Comparison of ENCODE assay signal across 8 mouse cellular contexts in the genomic region with DNA sequence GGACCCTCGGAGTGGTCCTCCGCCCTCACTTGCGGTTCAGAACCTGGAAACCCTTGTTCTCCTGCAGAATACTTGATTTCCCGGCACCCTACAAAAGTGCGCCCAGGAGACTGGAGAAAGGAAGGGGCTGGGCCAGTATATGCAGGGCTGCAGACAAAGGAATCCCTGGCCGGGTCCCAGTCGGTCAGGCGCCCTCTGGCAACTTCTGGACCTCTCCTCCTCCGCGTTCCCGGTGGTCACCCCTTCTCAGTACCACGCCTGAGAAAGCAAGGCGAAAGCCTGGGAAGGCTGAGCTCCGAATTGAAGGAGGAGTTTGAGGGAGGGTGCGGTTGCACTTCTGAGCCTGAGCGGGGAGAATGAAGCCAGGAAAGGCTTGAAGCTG.
DNase-seq lines count a peak whose midpoint lies in the region; ATAC-seq and TF ChIP-seq lines count a peak whose summit lies in the region.

No protein-coding gene starts in this region.

- peak overlapping the region; percentile 79 for H3K27ac ChIP-seq in kidney, embryonic 16.5 days (ENCODE audit: low read length)
- H3K27ac ChIP-seq in testis, adult 2 months (ENCODE audit: control insufficient read depth, insufficient read depth, low read depth, low read length), result peak overlapping the region; percentile 49; the same call in 1 of the 2 replicates

- 11% methylated on average over 16 of the region's 16 CpGs for WGBS in kidney, embryonic 16.5 days

- H3K4me3 ChIP-seq in E14TG2a.4 (replicated peaks; ENCODE audit: low read length), result peak overlapping the region; percentile 49
- peak overlapping the region; percentile 46 for H3K4me3 ChIP-seq in kidney, embryonic 16.5 days (ENCODE audit: low read length)
- H3K4me3 ChIP-seq in testis, adult 2 months (ENCODE audit: control insufficient read depth, low read depth, low read length), result peak overlapping the region; percentile 34

- peak; percentile 11 for DNase-seq in adrenal gland, postnatal 25 days
- DNase-seq in heart, adult 9 months (ENCODE audit: low spot score in 2 of 2), result peak; percentile 10 to 15
- peak; percentile 29 for DNase-seq in lung, postnatal 36 days
- DNase-seq in cerebellum, adult 8-10 months, result no peak
- DNase-seq in right cerebral cortex, postnatal 10 days (ENCODE audit: low spot score in 2 of 2), result no peak

- no peak for TF ChIP-seq POLR2A in testis, adult 2 months (IDR thresholded peaks at IDR 0.05; ENCODE audit: control insufficient read depth, low read depth, low read length)

- peaks cover 48% of the 10 kb centered on the region for H3K9me3 ChIP-seq in E14TG2a.4 (ENCODE audit: low read length)
- no peaks in the 10 kb centered on the region for H3K9me3 ChIP-seq in kidney, embryonic 16.5 days (ENCODE audit: low read length)

- peak overlapping the region; percentile 63 for H3K4me2 ChIP-seq in kidney, embryonic 16.5 days (replicated peaks; ENCODE audit: low read depth, low read length)

- TF ChIP-seq CTCF in E14TG2a.4 (conservative IDR thresholded peaks at IDR 0.05; ENCODE audit: low read length), result no peak
- no peak for TF ChIP-seq CTCF in testis, adult 2 months (IDR thresholded peaks at IDR 0.05; ENCODE audit: control insufficient read depth, insufficient read depth, insufficient replicate concordance, low read depth, low read length)

- peak; percentile 91 for ATAC-seq in kidney, embryonic 16.5 days (ENCODE audit: low FRiP score, low TSS enrichment)

- H3K4me1 ChIP-seq in E14TG2a.4 (replicated peaks; ENCODE audit: low read depth, low read length), result peaks cover 8% of the 10 kb centered on the region; the same call in 1 of the 2 replicates
- peaks cover 5% of the 10 kb centered on the region for H3K4me1 ChIP-seq in kidney, embryonic 16.5 days (ENCODE audit: insufficient read depth, low read length)
- H3K4me1 ChIP-seq in testis, adult 2 months (ENCODE audit: control insufficient read depth, insufficient read depth, low read length), result peaks cover 7% of the 10 kb centered on the region

- H3K27me3 ChIP-seq in E14TG2a.4 (ENCODE audit: insufficient read depth, low read length), result no peaks in the 10 kb centered on the region
- no peaks in the 10 kb centered on the region for H3K27me3 ChIP-seq in kidney, embryonic 16.5 days (ENCODE audit: insufficient read depth, low read length)
- no peaks in the 10 kb centered on the region for H3K27me3 ChIP-seq in testis, adult 2 months (ENCODE audit: control insufficient read depth, insufficient read depth, low read length)

- H3K9ac ChIP-seq in kidney, embryonic 16.5 days (replicated peaks; ENCODE audit: low read length), result peak overlapping the region; percentile 62

- no peaks in the 10 kb centered on the region for H3K36me3 ChIP-seq in E14TG2a.4 (ENCODE audit: insufficient read depth, low read length)
- H3K36me3 ChIP-seq in kidney, embryonic 16.5 days (ENCODE audit: insufficient read depth, low read length), result no peaks in the 10 kb centered on the region
- no peaks in the 10 kb centered on the region for H3K36me3 ChIP-seq in testis, adult 2 months (ENCODE audit: control insufficient read depth, insufficient read depth, low read length)

Comparison
In these comparisons a context has a peak if more than half of its experiments do, and no peak if none do; other contexts are left out.
1. DNase-seq: peak in adrenal gland, postnatal 25 days (single experiment), heart, adult 9 months (2 of 2) and lung, postnatal 36 days (single experiment); none in cerebellum, adult 8-10 months (single experiment) and right cerebral cortex, postnatal 10 days (0 of 2).
2. Peak in every context shown above with its lines, with median percentiles within 50 percentile points of each other: H3K4me3 ChIP-seq.